Mouse (Mus musculus) hindbrain, postnatal 0 days (tissue): Measurements from ENCODE around the gene Gm20388. TPM values are rescaled to one million over a fixed set of nuclear protein-coding genes. Genes with fewer than 3 reads are reported as not detected.

Source experiments
- ATAC-seq: fragments of 200-750 bp; cut with Nextera tagmentation; 2 replicates; pipeline ENCODE4 v1.8.0; 2017; ENCODE audit warnings: mild to moderate bottlenecking, moderate TSS enrichment, moderate library complexity
- DNase-seq: peaks from one replicate; pipeline ENCODE4 v3.0.0-alpha.2; 2015; ENCODE audit warnings: low spot score
- H3K27ac ChIP-seq: fragments of 300-500 bp; sonication (generic); 2 replicates; pipeline ENCODE4 v1.5.1; 2014; ENCODE audit warnings: mild to moderate bottlenecking
- H3K27me3 ChIP-seq: fragments of 300-500 bp; sonication (generic); 2 replicates; pipeline ENCODE4 v1.6.1; 2014; ENCODE audit warnings: low read length, mixed read lengths; ENCODE audit not compliant: insufficient read depth
- H3K36me3 ChIP-seq: fragments of 300-500 bp; sonication (generic); 2 replicates; pipeline ENCODE4 v1.6.1; 2014; ENCODE audit warnings: low read length, mixed read lengths; ENCODE audit not compliant: insufficient read depth
- H3K4me1 ChIP-seq: fragments of 300-500 bp; sonication (generic); 2 replicates; pipeline ENCODE4 v1.6.1; 2014; ENCODE audit warnings: antibody characterized with exemption, low read length, mixed read lengths; ENCODE audit not compliant: insufficient read depth
- H3K4me2 ChIP-seq: fragments of 300-500 bp; sonication (generic); 2 replicates; pipeline ENCODE4 v1.6.1; 2014; ENCODE audit warnings: low read depth, mild to moderate bottlenecking, low read length, moderate library complexity, mixed read lengths
- H3K4me3 ChIP-seq: fragments of 300-500 bp; sonication (generic); 2 replicates; pipeline ENCODE4 v1.5.1; 2014; ENCODE audit warnings: low read length
- H3K9ac ChIP-seq: fragments of 300-500 bp; sonication (generic); replicated peaks from 2 replicates; pipeline ENCODE4 v1.6.1; 2014; ENCODE audit warnings: mild to moderate bottlenecking, low read length, moderate library complexity, mixed read lengths
- H3K9me3 ChIP-seq: fragments of 300-500 bp; sonication (generic); 2 replicates; pipeline ENCODE4 v1.6.1; 2016; ENCODE audit warnings: low read length, mixed read lengths
- CTCF ChIP-seq: IDR thresholded peaks from 2 replicates; pipeline ENCODE4 v1.5.1; 2016; ENCODE audit warnings: antibody characterized with exemption, control low read depth, low read depth
- WGBS: fragments of 180-500 bp; shearing (Covaris S2); extraction: QIAGEN DNeasy Blood & Tissue Kit; methylation state at CpG from one replicate; pipeline ENCODE4 v1.1.7; 2014; 5-methylcytosine and 5-hydroxymethylcytosine counted together
- polyA plus RNA-seq: library from polyadenylated mRNA; unstranded; fragments of >200 nt; fragmentation: Nextera tagmentation; extraction: Ambion mirVana; gene quantifications from 2 replicates; pipeline ENCODE4 v1.2.1, GENCODE M21; 2015
- total RNA-seq: library from RNA; depleted of rRNA; stranded (reverse); fragments of >200 nt; gene quantifications from 2 replicates; pipeline ENCODE4 v1.2.3, GENCODE M21; 2014

Gene Gm20388
- total and polyA plus RNA-seq, 2 experiments from 2014 or later, result 71.3 TPM; not detected in 1

- Histone ChIP-seq H3K36me3 (no peaks in the 10 kb centered on the region), H3K4me1 (peaks cover 6% of the 10 kb centered on the region; the same call in 1 of the 2 replicates), H3K27ac (no peak overlapping the region), H3K27me3 (peaks cover 26% of the 10 kb centered on the region), H3K9ac (no peak overlapping the region), H3K4me2 (no peak overlapping the region), H3K4me3 (no peak overlapping the region), H3K9me3 (no peaks in the 10 kb centered on the region)
- ATAC-seq, result no peak
- no peak for TF ChIP-seq CTCF
- 69% methylated on average over 9 of the region's 9 CpGs for WGBS
- DNase-seq, result no peak
Observed at GRCm38 (mm10) chr8:123122059-123122458, 3211.4 kb downstream of the Gm20388 start.

GRCm38 (mm10) chr8:123122670-123123069 is 3212.0 kb downstream of the Gm20388 start:
- Histone ChIP-seq H3K4me1 (peaks cover 3% of the 10 kb centered on the region; the same call in 1 of the 2 replicates), H3K9ac (no peak overlapping the region), H3K4me2 (no peak overlapping the region), H3K27me3 (peaks cover 21% of the 10 kb centered on the region), H3K27ac (no peak overlapping the region), H3K36me3 (no peaks in the 10 kb centered on the region), H3K9me3 (no peaks in the 10 kb centered on the region), H3K4me3 (no peak overlapping the region)
- no peak for ATAC-seq
- no peak for TF ChIP-seq CTCF
- DNase-seq, result no peak
- 80% methylated on average over 5 of the region's 5 CpGs for WGBS

GRCm38 (mm10) chr8:123126193-123126816 is 3215.7 kb downstream of the Gm20388 start:
- no peaks in the 10 kb centered on the region for H3K36me3 ChIP-seq
- ATAC-seq, result no peak

GRCm38 (mm10) chr8:123131041-123131440 is 3220.4 kb downstream of the Gm20388 start:
- no peak for ATAC-seq
- no peaks in the 10 kb centered on the region for H3K36me3 ChIP-seq
- no peak overlapping the region for H3K9ac ChIP-seq
- no peak overlapping the region for H3K27ac ChIP-seq
- H3K4me3 ChIP-seq, result no peak overlapping the region
- no peaks in the 10 kb centered on the region for H3K9me3 ChIP-seq
- no peak for TF ChIP-seq CTCF
- no peaks in the 10 kb centered on the region; the same call in 1 of the 2 replicates for H3K27me3 ChIP-seq
- peaks cover 16% of the 10 kb centered on the region; the same call in 1 of the 2 replicates for H3K4me1 ChIP-seq
- DNase-seq, result no peak
- H3K4me2 ChIP-seq, result no peak overlapping the region
- 74% methylated on average over 9 of the region's 9 CpGs for WGBS

More at GRCm38 (mm10) chr8:123126193-123126816, 3215.7 kb downstream of the Gm20388 start:
- TF ChIP-seq CTCF, result no peak
- H3K27me3 ChIP-seq, result no peaks in the 10 kb centered on the region; the same call in 1 of the 2 replicates
- no peak overlapping the region for H3K4me2 ChIP-seq
- H3K9me3 ChIP-seq, result no peaks in the 10 kb centered on the region
- no peak for DNase-seq
- H3K9ac ChIP-seq, result no peak overlapping the region
- no peak overlapping the region for H3K4me3 ChIP-seq
- no peaks in the 10 kb centered on the region for H3K4me1 ChIP-seq
- WGBS, result 9% methylated on average over 19 of the region's 19 CpGs
- H3K27ac ChIP-seq, result no peak overlapping the region

DNA sequence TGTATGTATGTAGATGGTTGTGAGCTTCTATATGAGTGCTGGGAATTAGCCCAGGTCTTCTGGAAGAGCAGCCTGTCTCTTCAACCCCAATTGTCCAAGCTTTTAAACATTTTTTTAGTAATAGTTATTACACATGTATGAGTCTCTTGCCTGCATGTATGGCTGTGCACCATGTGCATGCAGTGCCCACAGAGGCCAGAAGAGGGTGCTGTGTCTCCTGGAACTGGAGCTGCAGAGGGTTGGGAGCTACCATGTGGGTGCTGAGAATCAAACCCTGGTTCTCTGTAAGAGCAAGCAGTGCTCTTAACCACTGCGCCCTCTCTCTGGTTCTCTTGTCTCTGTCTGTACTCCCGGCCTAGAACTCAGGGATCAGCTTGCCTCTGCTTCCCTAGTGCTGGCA is 3222.3 kb downstream of the Gm20388 start:
- Histone ChIP-seq H3K4me3 (no peak overlapping the region), H3K4me1 (peaks cover 21% of the 10 kb centered on the region; the same call in 1 of the 2 replicates), H3K4me2 (no peak overlapping the region), H3K27ac (no peak overlapping the region), H3K27me3 (no peaks in the 10 kb centered on the region), H3K36me3 (no peaks in the 10 kb centered on the region), H3K9ac (no peak overlapping the region), H3K9me3 (no peaks in the 10 kb centered on the region)
- 97% methylated on average over 2 of the region's 2 CpGs for WGBS
- ATAC-seq (no peak), DNase-seq (no peak)
- TF ChIP-seq CTCF, result peak; percentile 24

DNA sequence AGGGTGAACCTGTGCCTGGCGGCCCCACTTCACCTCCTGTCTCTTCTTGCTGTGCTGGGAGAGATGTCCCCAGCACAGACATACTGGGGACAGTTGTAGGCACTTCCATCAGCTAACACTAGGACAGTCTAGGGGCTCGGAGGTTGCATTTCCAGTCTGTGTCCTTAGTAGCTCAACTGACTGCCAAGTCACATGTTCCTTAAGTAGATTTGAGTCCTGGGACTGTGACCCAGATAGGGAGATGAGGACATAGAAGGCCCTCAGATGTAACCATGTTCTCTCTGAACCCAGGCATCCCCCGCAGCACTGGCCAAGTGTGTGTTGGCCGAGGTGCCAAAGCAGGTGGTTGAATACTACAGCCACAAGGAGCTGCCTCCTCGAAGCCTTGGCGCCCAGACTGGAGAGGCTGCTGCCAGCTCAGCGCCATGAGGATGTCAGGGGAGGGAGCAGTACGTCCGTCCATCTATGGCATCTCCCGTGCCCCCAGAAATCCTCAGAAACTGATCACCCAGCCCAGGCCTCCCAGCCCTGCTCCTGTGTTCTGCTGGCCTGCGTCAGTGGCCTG is 3223.6 kb downstream of the Gm20388 start:
- Histone ChIP-seq H3K27me3 (no peaks in the 10 kb centered on the region), H3K4me2 (no peak overlapping the region), H3K4me3 (no peak overlapping the region), H3K36me3 (no peaks in the 10 kb centered on the region), H3K9ac (no peak overlapping the region), H3K27ac (peak overlapping the region; percentile 68; the same call in 1 of the 2 replicates), H3K4me1 (peaks cover 23% of the 10 kb centered on the region; the same call in 1 of the 2 replicates), H3K9me3 (no peaks in the 10 kb centered on the region)
- no peak for ATAC-seq
- WGBS, result 74% methylated on average over 11 of the region's 11 CpGs
- TF ChIP-seq CTCF, result no peak
- DNase-seq, result no peak

- peak; percentile 70 for ATAC-seq
- 6% methylated on average over 7 of the region's 7 CpGs for WGBS
- Histone ChIP-seq H3K36me3 (no peaks in the 10 kb centered on the region), H3K27me3 (no peaks in the 10 kb centered on the region), H3K4me3 (no peak overlapping the region), H3K4me1 (peaks cover 23% of the 10 kb centered on the region; the same call in 1 of the 2 replicates), H3K4me2 (peak overlapping the region; percentile 8; the same call in 1 of the 2 replicates), H3K9ac (0 out of 2 replicates have a peak overlapping the region, but pooled peaks have one; percentile 2), H3K9me3 (no peaks in the 10 kb centered on the region), H3K27ac (peak overlapping the region; percentile 68)
- TF ChIP-seq CTCF, result no peak
- peak; percentile 80 for DNase-seq
Observed at GRCm38 (mm10) chr8:123135406-123135805, 3224.8 kb downstream of the Gm20388 start.
